Mouse (Mus musculus) lung, postnatal 10 days (tissue): Measurements from ENCODE around the gene Adarb2.

Experiments used
- DNase-seq: peaks from one replicate; pipeline ENCODE4 v3.0.0; 2021

Adarb2 gene

DNA sequence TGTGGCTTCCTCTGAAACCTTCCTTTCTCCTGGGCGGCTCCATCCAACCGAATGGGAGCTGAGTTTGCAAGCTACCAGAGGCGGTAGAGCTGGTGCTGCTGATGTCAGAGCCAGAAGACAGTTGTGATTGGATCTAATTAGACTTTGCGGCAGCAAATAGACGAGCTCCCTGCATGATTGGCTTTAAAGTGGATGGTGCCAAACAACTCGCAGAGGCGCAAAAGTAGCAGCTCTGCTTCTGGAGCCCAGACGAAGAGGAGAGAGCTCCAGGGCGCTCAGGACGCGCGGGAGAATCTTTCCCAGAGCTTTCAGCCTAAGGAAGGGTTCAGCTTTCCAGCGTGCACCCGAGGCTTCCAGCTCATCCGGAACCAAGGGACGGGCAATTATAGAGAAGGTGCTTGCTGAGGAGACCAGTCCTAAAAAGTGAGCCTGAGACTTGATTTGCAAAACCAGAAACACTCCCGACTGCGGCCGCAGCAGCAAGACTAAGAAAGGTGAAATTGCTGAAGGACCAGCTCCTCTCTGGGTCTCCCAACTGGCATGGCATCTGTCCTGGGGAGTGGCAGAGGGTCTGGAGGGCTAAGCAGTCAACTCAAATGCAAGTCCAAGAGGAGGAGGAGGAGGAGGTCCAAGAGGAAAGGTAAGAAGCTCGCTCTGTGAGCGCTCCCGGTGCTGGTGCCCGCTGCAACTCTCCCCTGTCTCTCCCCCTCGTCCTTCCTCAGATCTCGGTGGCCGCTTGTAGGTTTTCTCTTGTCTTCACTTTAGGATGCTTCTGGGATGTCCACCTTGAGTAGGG, at the start of gene Adarb2:
Adarb2 (plus strand) TSS at position 186 of the 796 bp plus-strand sequence.
- DNase-seq = no peak

GRCm38 (mm10) chr13:8173800-8174199, 28.9 kb upstream of the Adarb2 start:
- DNase-seq = no peak

DNA sequence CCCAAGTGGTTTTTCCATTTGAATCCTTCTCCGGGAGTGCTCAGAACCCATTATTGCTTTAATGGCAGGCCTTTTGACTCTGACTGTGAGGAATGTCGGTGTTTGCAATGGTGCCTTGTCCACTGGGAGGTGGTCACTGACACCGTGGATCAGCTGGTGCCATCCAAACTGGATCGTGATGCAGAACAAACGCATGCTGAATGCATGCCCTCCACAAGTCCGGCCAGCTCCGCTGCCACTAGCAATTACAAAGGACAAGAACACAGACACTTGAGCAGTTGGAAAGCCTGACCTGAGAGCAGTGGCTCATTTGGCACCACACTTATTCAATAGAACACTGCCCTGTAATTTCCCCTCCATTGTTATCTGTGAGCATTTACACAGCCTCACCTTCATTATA, 10.7 kb upstream of the Adarb2 start:
- no peak for DNase-seq

GRCm38 (mm10) chr13:8199186-8199880, 3.3 kb upstream of the Adarb2 start:
- DNase-seq = no peak

- no peak for DNase-seq
Observed at GRCm38 (mm10) chr13:8203477-8203813, 779 bp downstream of the Adarb2 start.

- DNase-seq = no peak
Observed at GRCm38 (mm10) chr13:8207337-8207736, 4.7 kb downstream of the Adarb2 start.

DNA sequence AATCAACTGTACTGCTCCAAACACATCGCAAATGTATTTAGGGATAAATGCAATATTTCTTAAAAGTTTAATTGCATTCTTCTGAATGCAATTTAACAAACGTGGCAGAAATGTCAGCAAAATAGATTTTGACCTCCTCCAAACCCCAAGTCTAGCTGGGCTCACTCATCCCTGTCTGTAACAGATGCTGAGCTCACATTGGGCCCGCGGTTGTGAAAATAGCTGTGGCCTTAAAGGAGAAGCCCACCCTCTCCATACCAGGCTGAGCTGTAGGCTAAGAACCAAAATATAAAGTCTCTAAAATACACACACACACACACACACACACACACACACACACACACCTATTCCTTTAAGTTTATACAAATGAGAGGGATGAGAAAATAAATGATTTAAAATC, 8.1 kb downstream of the Adarb2 start:
- no peak for DNase-seq

GRCm38 (mm10) chr13:8238871-8239270, 36.2 kb downstream of the Adarb2 start:
- no peak for DNase-seq

DNA sequence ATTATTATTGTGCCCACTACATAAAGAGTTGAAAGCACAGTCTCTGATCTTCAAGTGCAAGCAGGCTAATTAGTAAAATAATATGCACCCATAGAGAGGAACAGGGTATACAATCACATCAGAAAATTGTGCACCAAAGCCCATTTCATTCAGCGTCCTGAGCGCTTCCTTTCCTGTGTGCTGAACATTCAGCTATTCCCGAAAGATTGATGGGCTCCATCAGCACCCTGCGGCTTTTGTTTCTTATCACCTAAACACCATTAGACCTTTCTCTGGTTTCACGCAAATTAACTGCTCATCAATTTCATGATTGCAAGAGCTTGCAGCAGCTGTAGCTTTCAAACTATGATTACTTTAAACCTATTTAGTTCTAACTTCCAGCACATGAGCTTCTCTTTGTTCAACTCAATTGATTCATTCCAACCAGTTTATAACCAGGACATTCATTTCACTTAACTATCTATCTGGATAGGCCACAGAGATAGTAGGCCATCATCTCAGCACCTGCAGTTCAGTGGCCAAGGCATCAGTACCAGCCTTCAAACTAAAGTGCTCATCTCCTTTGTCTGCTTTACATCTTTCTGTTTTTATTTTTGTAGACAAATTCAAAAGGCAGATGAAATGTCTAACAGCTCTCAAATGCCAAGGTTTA, 45.5 kb downstream of the Adarb2 start:
- DNase-seq = no peak

DNA sequence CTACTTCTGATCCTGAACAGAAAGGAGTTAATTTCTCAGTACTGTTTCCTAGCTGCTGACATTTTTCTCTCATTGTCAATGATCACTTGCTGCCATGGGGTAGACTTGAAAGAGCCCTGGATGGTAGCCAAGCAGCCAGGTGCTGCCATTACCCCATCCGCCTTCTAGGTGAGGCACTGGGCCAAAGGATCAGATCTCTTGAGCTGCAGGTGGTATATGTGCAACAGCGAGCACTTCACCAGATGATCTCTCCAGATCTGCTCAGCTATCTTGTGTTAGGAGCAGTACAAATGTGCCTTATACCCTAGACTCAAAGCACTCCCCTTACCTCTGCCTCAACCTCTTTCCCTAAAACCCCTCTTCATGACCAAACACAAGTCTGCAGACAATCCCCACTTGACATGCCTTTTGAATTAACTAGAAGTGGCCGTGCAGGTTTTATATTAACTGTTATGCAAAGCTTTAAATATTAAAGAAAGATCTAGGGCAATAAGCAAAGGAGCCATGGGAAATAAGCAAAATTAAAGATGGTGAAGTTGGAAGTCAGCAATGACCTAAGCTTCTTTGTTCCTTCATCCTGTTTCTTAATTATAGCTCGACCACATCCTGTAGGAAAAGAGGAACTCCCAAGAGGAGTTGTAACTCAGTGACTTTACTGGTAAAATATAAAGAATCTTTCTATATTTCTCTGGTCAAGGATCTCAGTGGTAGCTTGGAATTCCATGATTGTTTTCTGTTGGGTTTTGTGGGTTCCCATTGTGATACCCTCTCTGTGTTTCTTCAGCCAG, 69.7 kb downstream of the Adarb2 start:
- DNase-seq = peak; percentile 8

- DNase-seq = no peak
Observed at GRCm38 (mm10) chr13:8283116-8283515, 80.5 kb downstream of the Adarb2 start.

GRCm38 (mm10) chr13:8316347-8317141, 113.9 kb downstream of the Adarb2 start:
- DNase-seq = no peak

DNA sequence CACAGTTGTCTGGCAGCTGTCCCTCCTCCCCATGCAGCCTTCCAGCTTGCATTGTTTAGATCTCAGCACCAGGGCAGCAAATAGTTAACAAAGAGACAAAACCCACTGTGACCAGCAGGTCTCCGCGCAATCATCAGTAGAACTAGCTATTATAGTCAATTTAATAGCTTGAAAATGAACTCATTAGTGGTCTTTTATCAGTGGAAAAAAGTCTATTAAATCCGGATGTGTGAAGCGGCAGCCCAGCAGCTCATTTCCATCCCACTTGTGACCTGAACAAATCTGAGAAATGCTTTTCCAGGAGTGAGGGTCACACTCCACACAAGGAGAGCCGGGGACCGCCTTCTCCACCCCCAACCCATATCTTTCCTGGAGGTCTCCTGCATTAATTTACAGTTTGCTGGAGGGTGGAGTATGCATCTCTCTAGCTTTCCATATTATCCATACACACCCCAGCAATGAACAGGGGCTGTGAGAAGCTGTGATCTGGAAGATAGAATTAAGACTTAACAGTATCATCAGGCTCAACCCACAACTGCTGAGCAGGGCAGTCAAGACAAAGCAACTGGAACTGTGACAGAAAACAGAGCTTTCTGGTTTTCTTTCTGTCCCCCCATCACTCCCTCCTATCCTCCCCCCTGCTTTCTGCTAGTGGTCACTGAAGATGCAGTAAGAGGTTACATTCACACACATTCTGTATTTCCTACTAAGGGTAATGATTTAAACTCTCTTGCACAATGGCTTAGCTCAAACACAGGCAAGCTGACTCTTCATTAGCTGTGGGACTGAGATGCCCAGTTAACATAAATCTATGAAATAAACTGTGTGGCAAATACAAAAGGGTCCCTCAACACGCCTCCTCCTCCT, 131.2 kb downstream of the Adarb2 start:
- DNase-seq = no peak

GRCm38 (mm10) chr13:8334580-8334979, 131.9 kb downstream of the Adarb2 start:
- DNase-seq = no peak

DNA sequence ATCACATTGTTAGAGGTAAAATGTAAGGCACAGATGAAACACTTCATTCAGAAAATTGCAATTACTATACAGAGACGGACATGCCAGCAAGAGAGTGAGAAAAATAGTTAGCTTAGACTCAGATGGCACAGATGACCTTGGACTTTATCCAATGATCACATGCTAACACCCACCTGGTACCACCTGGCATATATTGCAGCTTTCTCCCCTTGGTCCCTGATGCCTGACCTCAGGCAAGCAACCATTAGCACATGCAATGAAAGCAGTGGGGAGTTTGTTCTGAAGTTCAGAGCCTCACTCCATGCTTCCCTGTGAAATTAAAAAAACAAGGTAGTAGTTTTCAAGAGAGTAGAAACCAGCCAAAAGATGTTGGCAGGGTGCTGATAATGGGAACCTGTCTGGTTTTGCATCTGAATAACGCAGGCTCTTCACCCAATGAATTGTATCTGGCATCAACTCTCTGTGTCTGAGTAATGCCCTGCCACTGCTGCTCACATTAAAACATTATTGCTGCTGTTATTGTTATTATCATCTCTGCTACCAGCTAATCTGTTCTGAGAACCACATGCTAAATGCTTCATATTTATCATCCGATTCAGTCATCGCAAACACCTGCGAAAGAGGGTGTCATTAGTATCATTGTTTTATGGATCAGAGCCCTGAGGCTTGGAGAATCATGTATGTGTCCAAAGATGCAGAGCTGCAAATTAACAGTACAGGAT, 138.6 kb downstream of the Adarb2 start:
- no peak for DNase-seq

GRCm38 (mm10) chr13:8347147-8347546, 144.5 kb downstream of the Adarb2 start:
- DNase-seq = no peak

- no peak for DNase-seq
Observed at GRCm38 (mm10) chr13:8352341-8352740, 149.7 kb downstream of the Adarb2 start.

- no peak for DNase-seq
Observed at GRCm38 (mm10) chr13:8352952-8353351, 150.3 kb downstream of the Adarb2 start.

- no peak for DNase-seq
Observed at GRCm38 (mm10) chr13:8365523-8365922, 162.9 kb downstream of the Adarb2 start.

DNA sequence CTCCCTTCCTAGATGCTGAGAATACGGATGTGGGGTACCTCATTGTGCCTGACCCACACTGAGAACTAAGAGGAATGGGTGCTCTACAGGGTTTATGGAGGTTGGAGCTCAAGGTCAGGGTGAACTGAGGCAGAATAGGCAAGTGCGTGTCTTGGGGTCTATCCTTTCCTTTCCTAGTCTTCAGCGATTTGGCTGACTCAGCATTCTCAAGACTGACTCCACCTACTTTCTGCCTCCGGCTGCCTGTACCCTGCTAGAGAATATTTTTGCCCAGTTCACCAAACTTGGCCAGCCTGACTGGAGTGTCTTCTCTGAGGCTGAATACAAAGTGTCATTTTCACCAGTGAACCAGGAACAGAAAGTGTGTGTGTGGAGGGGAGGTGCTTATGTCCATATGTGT, 163.4 kb downstream of the Adarb2 start:
- DNase-seq = no peak
